Mouse (Mus musculus) layer of hippocampus, adult 9-10 months (tissue): ENCODE measurements at regions not wholly inside any gene's neighbourhood (a gene's known extent, or its start where the extent isn't known, plus 50 kb on each side); places are given as distances from the start of the nearest gene placed in this dataset.

Experiments
- DNase-seq: peaks from one replicate; pipeline ENCODE4 v3.0.0; 2022; ENCODE audit warnings: low spot score

DNA sequence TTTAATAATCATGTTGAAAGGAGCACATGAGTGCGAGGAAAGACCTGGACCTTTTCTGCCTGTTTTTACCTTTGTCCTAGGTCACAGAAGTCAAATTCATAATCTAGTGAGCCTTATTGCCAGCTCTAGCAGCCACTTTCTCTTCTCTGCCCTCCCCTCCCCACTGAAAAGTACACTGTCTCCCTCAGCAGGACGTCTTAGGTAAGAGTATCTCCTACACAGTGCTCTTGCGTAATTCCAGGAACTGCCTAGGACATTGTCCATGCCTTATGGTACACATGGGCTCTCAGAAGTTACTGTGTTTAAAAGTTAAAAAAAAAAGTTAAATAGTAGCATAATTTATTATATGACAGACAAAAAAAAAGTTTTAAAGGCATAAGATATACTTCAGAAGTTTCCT lies 100.7 kb upstream of the Irak1bp1 start:
- DNase-seq, result no peak

DNA sequence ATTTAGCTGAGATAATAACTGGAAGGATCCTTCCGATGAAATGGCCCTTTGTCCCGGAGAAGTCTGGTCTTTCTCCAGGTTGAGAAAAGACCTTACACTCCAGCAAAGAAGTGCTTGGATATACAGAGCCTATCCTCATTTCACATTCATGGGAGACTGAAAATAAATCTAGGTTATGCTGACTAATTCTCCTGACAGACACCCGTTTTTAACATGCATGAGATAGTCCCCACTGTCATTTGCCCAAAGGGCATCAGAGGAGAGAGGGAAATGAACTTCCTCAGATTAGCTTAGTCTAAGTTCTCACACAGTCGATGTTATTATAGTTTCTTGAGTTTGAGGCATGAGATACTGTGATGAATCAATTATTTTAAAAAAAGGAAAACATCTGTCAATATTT lies 99.7 kb upstream of the Irak1bp1 start:
- no peak for DNase-seq

DNA sequence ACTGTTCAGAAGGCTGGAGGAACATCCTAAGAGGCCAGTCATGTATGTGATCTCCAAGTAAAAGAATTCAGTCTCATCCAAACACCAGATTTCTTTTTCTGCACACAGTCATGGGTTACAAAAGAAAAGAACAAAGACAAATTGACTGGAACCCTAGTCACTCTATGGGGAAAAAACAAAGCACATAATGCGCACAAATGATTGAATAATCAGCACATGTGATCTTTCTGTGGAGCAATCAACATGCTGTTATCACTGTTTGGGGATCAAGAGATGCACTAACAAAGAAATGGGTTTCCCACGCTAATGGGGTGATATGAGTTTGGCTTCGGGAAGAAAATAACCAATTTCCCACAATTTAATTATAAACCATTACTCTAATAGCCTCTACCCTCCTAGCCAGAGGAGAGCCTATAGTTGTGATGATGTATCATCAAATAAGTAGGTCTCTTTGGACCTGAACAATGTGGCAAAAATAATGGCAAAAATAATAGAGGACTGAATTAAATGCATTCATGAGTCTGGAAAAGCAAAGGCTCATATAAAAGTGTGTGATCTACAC lies 96.2 kb upstream of the Irak1bp1 start:
- DNase-seq, result no peak

DNA sequence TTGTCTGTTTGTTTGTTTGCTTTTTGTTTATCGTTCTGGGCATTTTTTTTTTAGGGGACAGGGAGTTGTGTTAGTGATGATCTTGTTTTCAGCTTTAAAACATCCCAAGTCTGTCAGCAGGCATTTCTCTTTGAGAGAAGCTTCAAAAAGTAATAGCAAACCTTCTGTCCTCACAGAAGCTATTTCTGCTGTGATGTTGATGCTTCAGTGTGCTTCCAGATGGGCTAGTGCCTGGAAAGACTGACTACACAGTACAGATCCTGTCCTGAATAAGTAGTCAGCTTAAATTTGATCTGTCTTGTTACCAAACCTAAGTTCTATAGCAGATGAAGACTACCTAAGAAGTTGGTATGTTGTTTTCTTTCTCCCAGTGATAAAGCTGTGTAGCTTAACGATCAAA lies 94.4 kb upstream of the Irak1bp1 start:
- no peak for DNase-seq

DNA sequence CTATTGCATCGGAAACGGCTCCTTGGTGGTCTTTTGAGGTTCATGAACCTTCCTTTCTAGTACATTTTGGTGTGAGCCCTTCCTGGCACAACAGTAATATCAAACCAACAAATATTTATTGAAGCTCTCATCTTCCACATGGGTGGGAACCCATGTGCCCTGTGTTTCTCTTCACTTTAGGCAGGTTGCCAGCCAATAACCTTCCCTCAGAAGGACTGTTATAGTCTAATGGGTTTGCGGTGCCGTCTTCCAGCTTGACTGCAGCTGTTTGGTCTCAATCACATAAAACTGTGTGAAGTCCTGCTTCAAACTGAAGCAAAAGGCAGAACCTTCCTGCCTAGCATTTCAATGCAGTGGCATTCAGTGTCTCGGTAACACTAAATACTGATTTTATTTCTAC lies 69.4 kb upstream of the Irak1bp1 start:
- DNase-seq, result no peak

DNA sequence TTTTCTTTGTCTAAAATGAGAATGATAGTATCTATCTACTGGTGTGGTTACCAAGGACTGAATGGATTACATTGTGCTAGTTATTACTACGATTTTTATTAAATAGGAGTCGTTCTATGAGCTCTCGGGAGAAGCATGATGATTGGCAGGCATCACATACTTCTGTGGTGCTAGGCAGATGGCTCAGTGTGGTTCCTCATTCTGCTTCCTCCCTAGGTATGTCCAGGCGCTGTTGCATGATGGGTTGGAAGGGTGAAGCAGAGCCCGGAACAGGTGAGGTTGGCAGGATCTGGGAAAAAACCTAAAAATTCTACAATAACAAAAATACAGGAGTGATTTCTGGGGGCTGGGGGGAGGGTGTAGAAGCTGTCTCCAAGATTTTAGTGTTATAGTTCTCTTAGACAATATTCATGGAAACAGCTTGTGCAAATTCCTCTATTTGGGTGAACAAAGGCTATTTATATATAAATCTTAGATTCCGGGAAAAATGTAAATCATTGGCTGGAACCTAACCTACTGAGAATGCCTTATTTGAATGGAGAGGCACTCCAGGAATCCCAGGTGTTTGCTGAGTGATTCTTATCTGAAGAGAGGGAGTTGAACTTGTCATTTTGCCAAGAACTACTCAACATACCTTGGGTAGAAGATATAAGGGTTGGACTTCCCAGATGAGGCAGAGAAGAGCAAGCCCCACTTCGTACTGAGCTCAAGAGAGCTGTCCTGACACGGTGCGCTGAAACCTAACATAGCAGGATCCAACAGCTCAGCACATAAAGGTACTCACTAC lies 68.5 kb upstream of the Irak1bp1 start:
- DNase-seq, result no peak

DNA sequence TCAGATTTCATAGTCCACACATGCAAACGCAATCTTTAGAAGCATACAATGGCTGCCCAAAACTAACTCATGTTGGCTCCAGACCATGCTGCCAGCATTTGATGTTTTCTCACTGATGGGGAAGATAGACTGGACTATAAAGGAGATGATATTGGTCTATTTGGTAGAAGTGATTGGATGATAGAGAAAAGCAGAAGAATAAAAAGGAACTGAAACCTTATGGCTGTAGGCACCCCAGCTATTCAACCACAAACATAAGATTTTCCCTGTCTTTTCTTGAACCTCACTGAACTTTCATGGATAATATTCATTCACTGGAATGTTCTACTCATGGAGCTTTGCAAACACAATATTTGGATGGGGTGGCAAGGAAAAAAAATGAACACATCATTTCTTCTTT lies 65.7 kb upstream of the Irak1bp1 start:
- no peak for DNase-seq
